Mouse (Mus musculus): ENCODE data around the gene Ift43.
A peak's percentile ranks its signal among the peaks of the same experiment; 100 is the strongest.

The Ift43 gene

GRCm38 (mm10) chr12:86082481-86083012, at the start of gene Ift43:
Gene Ift43 (plus strand): TSS chr12:86082541.
- DNase-seq (ENCODE audit: low read depth, low spot score), result peak; percentile 77

GRCm38 (mm10) chr12:86035586-86035985, 46.8 kb upstream of the Ift43 start:
- DNase-seq (ENCODE audit: low read depth, low spot score), result no peak

- no peak for DNase-seq (ENCODE audit: low read depth, low spot score)
These were observed 45.8 kb upstream of the Ift43 start for GRCm38 (mm10) chr12:86036368-86037166.

GRCm38 (mm10) chr12:86037235-86037921, 45.0 kb upstream of the Ift43 start:
- DNase-seq (ENCODE audit: low read depth, low spot score), result no peak

GRCm38 (mm10) chr12:86039078-86039477, 43.3 kb upstream of the Ift43 start:
- peak; percentile 52 for DNase-seq (ENCODE audit: low read depth, low spot score)

GRCm38 (mm10) chr12:86039751-86040150, 42.6 kb upstream of the Ift43 start:
- DNase-seq (ENCODE audit: low read depth, low spot score), result no peak

GRCm38 (mm10) chr12:86046141-86046540, 36.2 kb upstream of the Ift43 start:
- no peak for DNase-seq (ENCODE audit: low read depth, low spot score)

GRCm38 (mm10) chr12:86046776-86047175, 35.6 kb upstream of the Ift43 start:
- DNase-seq (ENCODE audit: low read depth, low spot score), result no peak

GRCm38 (mm10) chr12:86047376-86047775, 35.0 kb upstream of the Ift43 start:
- DNase-seq (ENCODE audit: low read depth, low spot score), result no peak

- DNase-seq (ENCODE audit: low read depth, low spot score), result peak; percentile 27
These were observed 32.5 kb upstream of the Ift43 start for GRCm38 (mm10) chr12:86049813-86050212.

- no peak for DNase-seq (ENCODE audit: low read depth, low spot score)
These were observed 30.9 kb upstream of the Ift43 start for GRCm38 (mm10) chr12:86051477-86051876.

GRCm38 (mm10) chr12:86055306-86055705, 27.0 kb upstream of the Ift43 start:
- no peak for DNase-seq (ENCODE audit: low read depth, low spot score)

- DNase-seq (ENCODE audit: low read depth, low spot score), result peak; percentile 73
These were observed 25.4 kb upstream of the Ift43 start for GRCm38 (mm10) chr12:86056976-86057375.

GRCm38 (mm10) chr12:86057516-86057915, 24.8 kb upstream of the Ift43 start:
- DNase-seq (ENCODE audit: low read depth, low spot score), result no peak

- DNase-seq (ENCODE audit: low read depth, low spot score), result no peak
These were observed 23.0 kb upstream of the Ift43 start for GRCm38 (mm10) chr12:86059341-86059740.

- DNase-seq (ENCODE audit: low read depth, low spot score), result no peak
These were observed 17.5 kb upstream of the Ift43 start for GRCm38 (mm10) chr12:86064796-86065195.

GRCm38 (mm10) chr12:86071432-86071831, 10.9 kb upstream of the Ift43 start:
- DNase-seq (ENCODE audit: low read depth, low spot score), result no peak

- no peak for DNase-seq (ENCODE audit: low read depth, low spot score)
These were observed 7.7 kb upstream of the Ift43 start for GRCm38 (mm10) chr12:86074681-86075080.

- no peak for DNase-seq (ENCODE audit: low read depth, low spot score)
These were observed 7.0 kb upstream of the Ift43 start for GRCm38 (mm10) chr12:86075358-86075757.

- no peak for DNase-seq (ENCODE audit: low read depth, low spot score)
These were observed 5.9 kb upstream of the Ift43 start for GRCm38 (mm10) chr12:86076321-86076901.

- DNase-seq (ENCODE audit: low read depth, low spot score), result no peak
These were observed 5.0 kb upstream of the Ift43 start for GRCm38 (mm10) chr12:86077322-86077721.

- no peak for DNase-seq (ENCODE audit: low read depth, low spot score)
These were observed 4.6 kb upstream of the Ift43 start for GRCm38 (mm10) chr12:86077736-86078135.

All from skeletal muscle tissue, adult 2 months (tissue).